ENCODE assay signal across 8 mouse cellular contexts in the genomic region with DNA sequence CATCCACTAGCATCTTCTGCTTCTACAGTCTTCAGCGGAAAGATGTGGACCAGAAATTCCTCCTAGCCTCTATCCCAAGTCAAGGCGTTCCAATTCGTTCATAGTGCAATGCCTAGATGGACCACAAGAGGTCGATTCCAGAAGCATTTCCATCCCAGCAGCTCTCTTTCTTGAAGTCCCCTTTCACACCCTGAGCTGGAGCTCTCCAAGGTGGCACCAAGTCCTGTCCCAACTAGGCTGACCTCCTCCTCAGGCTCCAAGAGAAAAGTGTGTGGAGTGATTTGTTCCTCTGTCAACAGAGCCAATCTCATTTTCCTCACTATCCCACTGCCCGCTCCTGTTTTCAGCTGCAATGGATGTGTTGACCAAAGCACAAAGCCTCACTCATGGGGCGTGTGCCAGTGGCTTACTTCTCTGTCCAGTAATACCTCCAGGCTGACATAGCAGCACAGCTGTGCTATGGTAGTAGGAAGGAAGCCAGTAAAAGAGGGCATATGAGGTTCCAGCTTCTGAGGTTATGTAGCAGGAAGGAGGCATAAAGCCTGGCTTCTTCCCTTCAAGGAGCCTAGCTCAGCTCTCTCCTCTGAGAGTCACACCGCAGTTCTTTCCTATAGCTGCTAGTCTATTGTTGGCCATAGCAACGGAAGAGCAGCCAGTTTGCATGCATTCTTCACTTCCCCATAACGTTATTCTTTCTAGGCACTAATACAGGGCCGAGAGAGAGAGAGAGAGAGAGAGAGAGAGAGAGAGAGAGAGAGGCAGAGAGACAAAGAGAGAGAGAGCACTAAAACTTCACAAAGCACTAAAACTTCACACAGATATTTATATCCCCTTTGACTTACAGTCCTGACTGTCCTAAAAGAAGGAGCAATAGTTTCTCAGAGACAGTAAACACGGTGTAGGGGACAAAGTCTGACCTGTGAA. TPM values are rescaled to one million over a fixed set of nuclear protein-coding genes. Genes with fewer than 3 reads are reported as not detected.
A peak's percentile ranks its signal among the peaks of the same experiment; 100 is the strongest.
DNase-seq lines count a peak whose midpoint lies in the region; ATAC-seq lines count a peak whose summit lies in the region.

No protein-coding gene starts in this region.

- no peak overlapping the region for H3K27ac ChIP-seq in midbrain, embryonic 10.5 days (replicated peaks)
- no peak overlapping the region for H3K27ac ChIP-seq in midbrain, embryonic 16.5 days (ENCODE audit: low read length)
- H3K27ac ChIP-seq in liver, embryonic 11.5 days (ENCODE audit: low read depth, low read length): no peak overlapping the region
- no peak overlapping the region; the same call in 1 of the 2 replicates for H3K27ac ChIP-seq in neural tube, embryonic 13.5 days (replicated peaks)

- ATAC-seq in midbrain, embryonic 16.5 days: no peak
- ATAC-seq in liver, embryonic 11.5 days (replicated peaks; ENCODE audit: low FRiP score): no peak
- no peak for ATAC-seq in neural tube, embryonic 13.5 days (ENCODE audit: low read depth)
- no peak for ATAC-seq in monocyte, adult 5-6 weeks (replicated peaks; ENCODE audit: insufficient number of reproducible peaks, low FRiP score, low TSS enrichment, poor library complexity, severe bottlenecking)

- H3K4me3 ChIP-seq in midbrain, embryonic 10.5 days: 0 out of 2 replicates have a peak overlapping the region, but pooled peaks have one; percentile 1
- no peak overlapping the region for H3K4me3 ChIP-seq in midbrain, embryonic 16.5 days (ENCODE audit: low read depth, low read length)
- H3K4me3 ChIP-seq in liver, embryonic 11.5 days (ENCODE audit: low read depth, low read length): no peak overlapping the region; the same call in 1 of the 2 replicates
- no peak overlapping the region for H3K4me3 ChIP-seq in neural tube, embryonic 13.5 days

- peaks cover 20% of the 10 kb centered on the region; the same call in 1 of the 2 replicates for H3K27me3 ChIP-seq in midbrain, embryonic 10.5 days (ENCODE audit: low read depth, poor library complexity, severe bottlenecking)
- H3K27me3 ChIP-seq in midbrain, embryonic 16.5 days (ENCODE audit: control insufficient read depth, insufficient read depth, low read depth, low read length): no peaks in the 10 kb centered on the region
- H3K27me3 ChIP-seq in liver, embryonic 11.5 days (replicated peaks; ENCODE audit: control insufficient read depth, insufficient read depth, low read length): peaks cover 19% of the 10 kb centered on the region
- peaks cover 30% of the 10 kb centered on the region for H3K27me3 ChIP-seq in neural tube, embryonic 13.5 days

- DNase-seq in midbrain, embryonic 10.5 days (ENCODE audit: low spot score): peak; percentile 57
- DNase-seq in ZHBTc4 (ENCODE audit: low read depth, low spot score): peak; percentile 96
- peak; percentile 69 for DNase-seq in embryo, embryonic 9.5 days (ENCODE audit: extremely low spot score)
- peak; percentile 74 for DNase-seq in induced T-regulatory cell, adult 2 months (ENCODE audit: low read depth)
- no peak for DNase-seq in liver, embryonic 11.5 days (ENCODE audit: low spot score)

- no peak overlapping the region for H3K9ac ChIP-seq in midbrain, embryonic 16.5 days (ENCODE audit: low read depth, low read length)
- H3K9ac ChIP-seq in liver, embryonic 11.5 days (ENCODE audit: low read depth, low read length): no peak overlapping the region
- no peak overlapping the region for H3K9ac ChIP-seq in neural tube, embryonic 13.5 days

- H3K4me1 ChIP-seq in midbrain, embryonic 10.5 days: peaks cover 34% of the 10 kb centered on the region
- H3K4me1 ChIP-seq in midbrain, embryonic 16.5 days (ENCODE audit: control insufficient read depth, insufficient read depth, low read length): peaks cover 8% of the 10 kb centered on the region
- peaks cover 13% of the 10 kb centered on the region for H3K4me1 ChIP-seq in liver, embryonic 11.5 days (replicated peaks; ENCODE audit: control insufficient read depth, insufficient read depth, low read length)
- H3K4me1 ChIP-seq in neural tube, embryonic 13.5 days (replicated peaks): peaks cover 20% of the 10 kb centered on the region

- no peaks in the 10 kb centered on the region for H3K9me3 ChIP-seq in midbrain, embryonic 10.5 days (replicated peaks)
- H3K9me3 ChIP-seq in midbrain, embryonic 16.5 days (replicated peaks; ENCODE audit: control insufficient read depth, low read length, poor library complexity, severe bottlenecking): no peaks in the 10 kb centered on the region
- H3K9me3 ChIP-seq in liver, embryonic 11.5 days (ENCODE audit: control insufficient read depth, low read length): no peaks in the 10 kb centered on the region
- no peaks in the 10 kb centered on the region for H3K9me3 ChIP-seq in neural tube, embryonic 13.5 days

- 41% methylated on average over 11 of the region's 11 CpGs for WGBS in midbrain, embryonic 10.5 days
- WGBS in midbrain, embryonic 16.5 days: 37% methylated on average over 11 of the region's 11 CpGs
- WGBS in liver, embryonic 11.5 days: 30% methylated on average over 11 of the region's 11 CpGs
- WGBS in neural tube, embryonic 13.5 days: 33% methylated on average over 11 of the region's 11 CpGs

- peaks cover 10% of the 10 kb centered on the region; the same call in 1 of the 2 replicates for H3K36me3 ChIP-seq in midbrain, embryonic 10.5 days
- peaks cover 7% of the 10 kb centered on the region for H3K36me3 ChIP-seq in midbrain, embryonic 16.5 days (ENCODE audit: control insufficient read depth, insufficient read depth, low read length)
- H3K36me3 ChIP-seq in liver, embryonic 11.5 days (ENCODE audit: control insufficient read depth, insufficient read depth, low read length): no peaks in the 10 kb centered on the region
- H3K36me3 ChIP-seq in neural tube, embryonic 13.5 days: peaks cover 27% of the 10 kb centered on the region

- no peak overlapping the region for H3K4me2 ChIP-seq in midbrain, embryonic 16.5 days (ENCODE audit: low read length)
- H3K4me2 ChIP-seq in liver, embryonic 11.5 days: peak overlapping the region; percentile 63
- peak overlapping the region; percentile 95; the same call in 1 of the 2 replicates for H3K4me2 ChIP-seq in neural tube, embryonic 13.5 days

RNA-seq across cellular contexts. Expression of a gene that starts 2.0 kb away (rescaled TPM):
- polyA plus RNA-seq in midbrain, embryonic 10.5 days (2016; fragmentation: Nextera tagmentation; extraction: Ambion mirVana): 15.8 and 19.0 TPM in 2 replicates
- 11.8 and 17.8 TPM in 2 replicates for polyA plus RNA-seq in midbrain, embryonic 16.5 days (2015; fragmentation: Nextera tagmentation; extraction: Ambion mirVana)
- 17.0 and 18.6 TPM in 2 replicates for polyA plus RNA-seq in liver, embryonic 11.5 days (2014; fragmentation: Nextera tagmentation; extraction: Ambion mirVana)
- polyA plus RNA-seq in neural tube, embryonic 13.5 days (2015; fragmentation: Nextera tagmentation; extraction: Ambion mirVana): 15.6 and 19.8 TPM in 2 replicates
- total RNA-seq in monocyte, adult 5-6 weeks (2017): 34.9 to 44.3 TPM (median 43.9 TPM) in 3 replicates

RNA-seq across cellular contexts. Expression of a gene that starts 49.9 kb away (rescaled TPM):
- polyA plus RNA-seq in midbrain, embryonic 10.5 days (2016; fragmentation: Nextera tagmentation; extraction: Ambion mirVana): 3.5 and 7.1 TPM in 2 replicates
- 140 and 146 TPM in 2 replicates for polyA plus RNA-seq in midbrain, embryonic 16.5 days (2015; fragmentation: Nextera tagmentation; extraction: Ambion mirVana)
- polyA plus RNA-seq in liver, embryonic 11.5 days (2014; fragmentation: Nextera tagmentation; extraction: Ambion mirVana): 0.36 TPM in 1 of 2 replicates, not detected in the other
- polyA plus RNA-seq in neural tube, embryonic 13.5 days (2015; fragmentation: Nextera tagmentation; extraction: Ambion mirVana): 95.2 and 104 TPM in 2 replicates
- total RNA-seq in monocyte, adult 5-6 weeks (2017): not detected in 3 replicates

RNA-seq across cellular contexts. Expression of a gene that starts 51.5 kb away (rescaled TPM):
- 16.7 and 17.7 TPM in 2 replicates for polyA plus RNA-seq in midbrain, embryonic 10.5 days (2016; fragmentation: Nextera tagmentation; extraction: Ambion mirVana)
- 50.5 and 53.3 TPM in 2 replicates for polyA plus RNA-seq in midbrain, embryonic 16.5 days (2015; fragmentation: Nextera tagmentation; extraction: Ambion mirVana)
- 23.8 and 24.9 TPM in 2 replicates for polyA plus RNA-seq in liver, embryonic 11.5 days (2014; fragmentation: Nextera tagmentation; extraction: Ambion mirVana)
- polyA plus RNA-seq in neural tube, embryonic 13.5 days (2015; fragmentation: Nextera tagmentation; extraction: Ambion mirVana): 32.7 and 40.0 TPM in 2 replicates
- 0.39 to 0.86 TPM in 2 of 3 replicates, not detected in the other for total RNA-seq in monocyte, adult 5-6 weeks (2017)

RNA-seq across cellular contexts. Expression of a gene that starts 57.2 kb away (rescaled TPM):
- polyA plus RNA-seq in midbrain, embryonic 10.5 days (2016; fragmentation: Nextera tagmentation; extraction: Ambion mirVana): 75.7 and 76.4 TPM in 2 replicates
- polyA plus RNA-seq in midbrain, embryonic 16.5 days (2015; fragmentation: Nextera tagmentation; extraction: Ambion mirVana): 71.7 and 83.4 TPM in 2 replicates
- 44.8 TPM in 2 replicates for polyA plus RNA-seq in liver, embryonic 11.5 days (2014; fragmentation: Nextera tagmentation; extraction: Ambion mirVana)
- 98.0 and 104 TPM in 2 replicates for polyA plus RNA-seq in neural tube, embryonic 13.5 days (2015; fragmentation: Nextera tagmentation; extraction: Ambion mirVana)
- total RNA-seq in monocyte, adult 5-6 weeks (2017): 18.5 to 34.4 TPM (median 28.9 TPM) in 3 replicates

Comparison
In these comparisons a context has a peak if more than half of its experiments do, and no peak if none do; other contexts are left out.
1. RNA of a gene that starts 49.9 kb away (polyA plus RNA-seq): 140 to 146 TPM in midbrain, embryonic 16.5 days and 95.2 to 104 TPM in neural tube, embryonic 13.5 days; 3.5 to 7.1 TPM in midbrain, embryonic 10.5 days and 0.36 TPM in liver, embryonic 11.5 days; every median in the first group is over 10 times any median in the second.